Mouse (Mus musculus) embryonic facial prominence, embryonic 14.5 days (tissue): ENCODE data around the gene Gm45716. TPM values are rescaled to one million over a fixed set of nuclear protein-coding genes. Genes with fewer than 3 reads are reported as not detected.

Source experiments
- ATAC-seq: fragments of 200-750 bp; cut with Nextera tagmentation; 2 replicates; pipeline ENCODE4 v1.8.0; 2017; ENCODE audit warnings: low read depth, moderate number of reproducible peaks, moderate TSS enrichment
- DNase-seq: peaks from one replicate; pipeline ENCODE4 v3.0.0-alpha.2; 2015; ENCODE audit warnings: low spot score
- H3K27ac ChIP-seq: fragments of 300-500 bp; sonication (generic); replicated peaks from 2 replicates; pipeline ENCODE4 v1.5.1; 2014; ENCODE audit warnings: low read depth, mild to moderate bottlenecking, low read length, moderate library complexity
- H3K27me3 ChIP-seq: fragments of 300-500 bp; sonication (generic); replicated peaks from 2 replicates; pipeline ENCODE4 v1.6.1; 2014; ENCODE audit warnings: low read length; ENCODE audit not compliant: control insufficient read depth, insufficient read depth
- H3K36me3 ChIP-seq: fragments of 300-500 bp; sonication (generic); 2 replicates; pipeline ENCODE4 v1.6.1; 2014; ENCODE audit warnings: low read length, mixed read lengths; ENCODE audit not compliant: control insufficient read depth, insufficient read depth
- H3K4me1 ChIP-seq: fragments of 300-500 bp; sonication (generic); 2 replicates; pipeline ENCODE4 v1.6.1; 2014; ENCODE audit warnings: antibody characterized with exemption, low read length; ENCODE audit not compliant: control insufficient read depth, insufficient read depth
- H3K4me2 ChIP-seq: fragments of 300-500 bp; sonication (generic); 2 replicates; pipeline ENCODE4 v1.6.1; 2014; ENCODE audit warnings: low read depth, mild to moderate bottlenecking, low read length, moderate library complexity, mixed read lengths
- H3K4me3 ChIP-seq: fragments of 300-500 bp; sonication (generic); 2 replicates; pipeline ENCODE4 v1.5.1; 2014; ENCODE audit warnings: low read depth, mild to moderate bottlenecking, low read length
- H3K9ac ChIP-seq: fragments of 300-500 bp; sonication (generic); 2 replicates; pipeline ENCODE4 v1.6.1; 2014; ENCODE audit warnings: low read depth, mild to moderate bottlenecking, low read length, moderate library complexity, mixed read lengths
- H3K9me3 ChIP-seq: fragments of 300-500 bp; sonication (generic); 2 replicates; pipeline ENCODE4 v1.6.1; 2016; ENCODE audit warnings: low read length; ENCODE audit not compliant: control insufficient read depth
- WGBS: fragments of 180-500 bp; shearing (Covaris S2); extraction: QIAGEN DNeasy Blood & Tissue Kit; methylation state at CpG from one replicate; pipeline ENCODE4 v1.1.7; 2014; 5-methylcytosine and 5-hydroxymethylcytosine counted together
- polyA plus RNA-seq: library from polyadenylated mRNA; unstranded; fragments of >200 nt; fragmentation: Nextera tagmentation; extraction: Ambion mirVana; gene quantifications from 2 replicates; pipeline ENCODE4 v1.2.1, GENCODE M21; 2014

Gene Gm45716
- polyA plus RNA-seq: 9.8 and 11.5 TPM in 2 replicates

GRCm38 (mm10) chr11:90187441-90187840, at the start of gene Gm45716:
Gm45716 (plus strand) TSS chr11:90187683.
- H3K4me3 ChIP-seq: no peak within 1 kb of the TSS
- no peak within 1 kb of the TSS for H3K9ac ChIP-seq
- H3K27me3 ChIP-seq: no peaks in the 10 kb centered on the region
- ATAC-seq (no peak), DNase-seq (no peak)
- WGBS: 74% methylated on average over 7 of the region's 7 CpGs
- no peak within 1 kb of the TSS for H3K27ac ChIP-seq
- H3K36me3 ChIP-seq: no peaks in the 10 kb centered on the region
- H3K4me1 ChIP-seq: no peaks in the 10 kb centered on the region
- no peaks in the 10 kb centered on the region for H3K9me3 ChIP-seq
- H3K4me2 ChIP-seq: no peak within 1 kb of the TSS

GRCm38 (mm10) chr11:90142393-90142792, 45.1 kb upstream of the Gm45716 start:
- H3K4me1 ChIP-seq: peaks cover 10% of the 10 kb centered on the region; the same call in 1 of the 2 replicates
- no peaks in the 10 kb centered on the region for H3K27me3 ChIP-seq
- H3K27ac ChIP-seq: no peak overlapping the region
- 57% methylated on average over 4 of the region's 4 CpGs for WGBS
- no peaks in the 10 kb centered on the region for H3K36me3 ChIP-seq
- DNase-seq: peak; percentile 35
- H3K4me3 ChIP-seq: no peak overlapping the region
- ATAC-seq: no peak
- H3K9me3 ChIP-seq: no peaks in the 10 kb centered on the region
- no peak overlapping the region for H3K4me2 ChIP-seq
- H3K9ac ChIP-seq: no peak overlapping the region

DNA sequence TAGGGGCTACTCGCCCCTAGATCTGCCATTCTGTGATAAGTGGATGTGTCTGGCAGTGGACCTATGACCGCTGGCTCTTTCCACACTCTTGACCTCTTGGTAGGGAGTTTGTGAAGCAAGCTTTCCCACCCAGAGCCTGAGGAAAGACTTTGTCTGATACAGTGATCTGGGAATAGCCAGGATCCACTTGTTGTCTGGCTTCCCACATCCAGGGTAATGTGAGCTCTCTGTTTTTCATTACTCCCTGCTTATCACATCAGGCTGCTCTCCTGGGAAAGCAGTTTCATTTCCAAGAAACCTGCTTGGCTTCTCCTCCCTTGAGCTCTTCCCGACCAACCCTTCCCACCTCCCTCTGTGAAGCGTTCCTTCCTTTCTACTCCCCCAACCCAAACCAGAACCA, 44.5 kb upstream of the Gm45716 start:
- ATAC-seq (no peak), DNase-seq (peak; percentile 76)
- H3K27ac ChIP-seq: no peak overlapping the region
- H3K36me3 ChIP-seq: no peaks in the 10 kb centered on the region
- no peak overlapping the region for H3K9ac ChIP-seq
- WGBS: 41% methylated on average over 4 of the region's 4 CpGs
- H3K9me3 ChIP-seq: no peaks in the 10 kb centered on the region
- no peaks in the 10 kb centered on the region for H3K27me3 ChIP-seq
- H3K4me1 ChIP-seq: peaks cover 10% of the 10 kb centered on the region; the same call in 1 of the 2 replicates
- no peak overlapping the region for H3K4me2 ChIP-seq
- no peak overlapping the region for H3K4me3 ChIP-seq

- DNase-seq: no peak
- Histone ChIP-seq H3K4me1 (peaks cover 10% of the 10 kb centered on the region; the same call in 1 of the 2 replicates), H3K27me3 (no peaks in the 10 kb centered on the region), H3K36me3 (no peaks in the 10 kb centered on the region), H3K4me3 (no peak overlapping the region), H3K9me3 (no peaks in the 10 kb centered on the region), H3K9ac (no peak overlapping the region), H3K27ac (no peak overlapping the region), H3K4me2 (no peak overlapping the region)
- WGBS: 93% methylated on average over 17 of the region's 17 CpGs
- ATAC-seq: no peak
These were observed 41.2 kb upstream of the Gm45716 start for GRCm38 (mm10) chr11:90146086-90146860.

DNA sequence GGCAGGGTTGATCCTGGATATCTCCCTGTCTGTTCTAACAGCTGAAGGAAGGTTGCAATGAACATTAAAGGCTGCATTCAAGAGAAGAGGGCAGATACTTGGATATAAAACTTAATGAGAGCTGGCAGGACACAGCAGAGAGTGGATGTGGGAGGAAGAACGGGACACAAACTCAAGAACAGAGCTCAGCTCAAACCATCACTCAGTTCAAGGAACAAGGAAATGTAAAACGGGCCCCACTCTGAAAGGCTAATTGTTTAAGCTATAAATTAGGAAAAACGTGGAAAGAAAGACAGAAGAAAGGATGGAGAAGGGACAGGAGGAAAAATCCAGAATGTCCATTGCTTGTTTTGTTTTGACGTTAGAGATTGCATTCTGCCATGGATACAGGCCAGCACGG, 32.4 kb upstream of the Gm45716 start:
- 59% methylated on average over 5 of the region's 5 CpGs for WGBS
- H3K4me3 ChIP-seq: no peak overlapping the region
- no peak for ATAC-seq

GRCm38 (mm10) chr11:90155466-90155865, 32.0 kb upstream of the Gm45716 start:
- no peak overlapping the region for H3K4me2 ChIP-seq
- no peaks in the 10 kb centered on the region for H3K27me3 ChIP-seq
- DNase-seq (no peak), ATAC-seq (no peak)
- H3K36me3 ChIP-seq: no peaks in the 10 kb centered on the region
- H3K4me1 ChIP-seq: no peaks in the 10 kb centered on the region
- H3K4me3 ChIP-seq: no peak overlapping the region
- 4% methylated on average over 2 of the region's 2 CpGs for WGBS
- no peak overlapping the region for H3K27ac ChIP-seq
- H3K9me3 ChIP-seq: no peaks in the 10 kb centered on the region
- H3K9ac ChIP-seq: no peak overlapping the region

More for the DNA sequence above, 32.4 kb upstream of the Gm45716 start:
- DNase-seq: no peak
- no peak overlapping the region for H3K9ac ChIP-seq
- H3K4me1 ChIP-seq: no peaks in the 10 kb centered on the region
- H3K9me3 ChIP-seq: no peaks in the 10 kb centered on the region
- no peaks in the 10 kb centered on the region for H3K27me3 ChIP-seq
- no peak overlapping the region for H3K27ac ChIP-seq
- no peak overlapping the region for H3K4me2 ChIP-seq
- H3K36me3 ChIP-seq: no peaks in the 10 kb centered on the region

DNA sequence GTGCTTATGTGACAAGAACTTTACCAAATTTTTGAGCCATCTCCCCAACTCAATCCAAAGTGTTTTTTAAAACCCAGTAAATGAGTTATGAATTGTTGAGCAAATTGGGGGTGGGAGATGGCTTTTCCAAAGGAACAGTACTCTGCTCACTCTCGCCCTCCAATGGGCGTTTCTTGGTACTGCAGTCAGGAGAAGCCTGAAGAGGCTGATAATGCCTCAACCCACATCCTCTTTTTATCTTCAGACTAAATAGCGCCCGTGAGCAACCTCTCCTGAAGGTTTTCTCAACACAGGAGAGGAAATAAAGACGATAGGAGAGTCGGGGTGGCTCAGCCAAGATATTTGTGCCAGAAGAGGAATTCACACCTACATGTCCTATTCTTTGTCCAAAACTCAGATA, 19.7 kb upstream of the Gm45716 start:
- H3K4me1 ChIP-seq: no peaks in the 10 kb centered on the region
- no peak for DNase-seq
- H3K9ac ChIP-seq: no peak overlapping the region
- ATAC-seq: no peak
- 40% methylated on average over 6 of the region's 6 CpGs for WGBS
- no peak overlapping the region for H3K4me3 ChIP-seq
- no peak overlapping the region for H3K27ac ChIP-seq
- H3K36me3 ChIP-seq: no peaks in the 10 kb centered on the region
- H3K9me3 ChIP-seq: no peaks in the 10 kb centered on the region
- H3K4me2 ChIP-seq: no peak overlapping the region
- H3K27me3 ChIP-seq: no peaks in the 10 kb centered on the region

DNA sequence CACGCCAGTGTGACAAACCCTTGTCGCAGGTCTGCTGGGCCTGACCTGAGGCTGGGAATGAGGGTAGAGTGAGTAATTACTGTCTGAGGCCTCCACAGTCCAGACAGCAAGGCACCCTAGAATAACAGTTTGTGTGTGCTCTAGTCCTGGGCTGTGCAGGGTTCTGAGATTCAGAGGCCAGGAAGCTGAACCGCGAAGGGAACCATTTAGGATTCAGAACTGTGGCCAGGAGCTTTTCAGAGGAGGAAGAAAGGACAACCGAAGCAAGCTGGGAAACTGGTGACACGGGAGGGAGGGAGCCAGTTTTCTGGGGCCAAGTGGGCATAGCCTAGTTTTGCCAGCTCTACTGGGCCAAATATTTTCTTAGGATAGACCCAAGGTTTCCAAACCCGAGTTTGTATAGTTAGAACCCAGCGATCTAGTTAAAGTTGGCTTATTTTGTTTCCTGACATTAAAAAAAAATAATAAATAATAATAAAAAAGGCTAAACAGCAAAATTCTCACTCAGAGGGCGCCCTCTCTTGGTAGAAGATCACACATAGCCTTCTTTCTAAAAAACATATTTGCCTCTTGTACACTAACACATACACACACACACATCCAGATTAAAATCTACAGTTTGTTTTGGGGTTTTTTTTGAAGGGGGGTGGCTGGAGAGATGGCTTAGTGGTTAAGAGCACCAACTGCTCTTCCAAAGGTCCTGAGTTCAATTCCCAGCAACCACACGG, 19.0 kb upstream of the Gm45716 start:
- H3K27me3 ChIP-seq: no peaks in the 10 kb centered on the region
- no peaks in the 10 kb centered on the region for H3K9me3 ChIP-seq
- no peaks in the 10 kb centered on the region for H3K36me3 ChIP-seq
- DNase-seq (no peak), ATAC-seq (no peak)
- no peak overlapping the region for H3K27ac ChIP-seq
- no peaks in the 10 kb centered on the region for H3K4me1 ChIP-seq
- H3K9ac ChIP-seq: no peak overlapping the region
- 81% methylated on average over 10 of the region's 10 CpGs for WGBS
- H3K4me2 ChIP-seq: no peak overlapping the region
- H3K4me3 ChIP-seq: no peak overlapping the region
